Mouse (Mus musculus) cerebellum, adult 9-11 months (tissue): ENCODE data around the gene Sema3d.

Source experiments
- DNase-seq: peaks from one replicate; pipeline ENCODE4 v3.0.0; 2022

Sema3d gene

DNA sequence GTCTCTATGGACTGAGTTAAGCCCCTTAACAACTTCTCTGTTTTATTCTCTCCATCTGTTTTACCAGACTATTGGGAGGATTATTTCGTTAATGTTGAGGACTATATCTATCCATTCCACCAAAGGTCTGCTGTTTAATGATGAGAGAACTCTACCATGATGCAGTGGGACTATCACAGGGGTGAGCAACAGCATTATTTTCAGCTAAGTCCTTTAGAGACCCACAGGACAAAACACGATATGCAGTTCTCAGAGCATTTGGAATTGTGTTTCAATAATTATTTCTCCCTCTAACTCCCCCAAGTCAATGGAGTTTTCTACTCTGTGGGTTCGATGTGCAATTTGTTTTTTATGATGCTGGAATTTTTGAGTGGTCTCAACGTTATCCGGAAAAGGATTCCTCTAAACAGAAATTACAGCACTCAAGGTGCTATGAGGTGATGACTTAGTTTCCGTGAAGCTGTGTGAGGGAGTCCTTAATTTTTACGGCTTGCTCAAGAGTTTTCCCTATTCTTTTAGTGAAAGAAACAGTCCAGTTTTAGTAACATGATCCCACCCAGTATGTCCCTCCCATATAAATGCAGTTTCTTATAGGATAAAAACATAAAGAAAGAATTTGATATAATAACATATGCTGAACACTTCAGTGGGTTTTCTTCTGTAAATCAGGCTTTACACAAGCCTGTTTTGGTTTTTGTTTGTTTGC is 254.7 kb downstream of the Sema3d start:
- DNase-seq: no peak
